Mouse (Mus musculus) mouse embryonic stem cell (cell line): ENCODE data around the gene Wdr24.

Experiments
- in situ Hi-C, 2 experiments: fragments of 300-500 bp; cut with MboI; formaldehyde crosslinking; loops; 1 replicate in 1 of 2; 3 replicates in 1 of 2; pipeline ENCODE4 v1.14.3; 2019 to 2020; ENCODE audit warnings: low sequenced_read_pairs in 2 of 2, low pct_unique_long_range_greater_than_20kb in 1 of 2, mixed read lengths in 1 of 2; ENCODE audit not compliant: unreplicated experiment in 1 of 2

Wdr24 gene

DNA sequence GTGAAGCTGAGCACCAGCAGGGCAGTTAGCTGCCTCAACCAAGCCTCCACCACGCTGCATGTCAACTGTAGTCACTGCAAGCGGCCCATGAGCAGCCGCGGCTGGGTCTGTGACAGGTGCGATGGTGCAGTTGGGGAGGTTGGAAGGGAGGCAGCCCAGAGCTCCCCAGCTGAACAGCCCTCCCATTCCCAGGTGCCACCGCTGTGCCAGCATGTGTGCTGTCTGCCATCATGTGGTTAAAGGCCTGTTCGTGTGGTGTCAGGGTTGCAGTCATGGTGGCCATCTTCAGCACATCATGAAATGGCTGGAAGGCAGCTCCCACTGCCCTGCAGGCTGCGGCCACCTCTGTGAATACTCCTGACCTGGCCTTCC lies 4.8 kb downstream of the Wdr24 start:
- in situ Hi-C loops: no loop called here

GRCm38 (mm10) chr17:25828712-25829557 lies 5.5 kb downstream of the Wdr24 start, which contains the start of gene Jmjd8:
Jmjd8 (plus strand) TSS chr17:25828867.
- in situ Hi-C loops: no loop called here

GRCm38 (mm10) chr17:25829558-25830017 lies 6.2 kb downstream of the Wdr24 start:
- in situ Hi-C loops: no loop called here

DNA sequence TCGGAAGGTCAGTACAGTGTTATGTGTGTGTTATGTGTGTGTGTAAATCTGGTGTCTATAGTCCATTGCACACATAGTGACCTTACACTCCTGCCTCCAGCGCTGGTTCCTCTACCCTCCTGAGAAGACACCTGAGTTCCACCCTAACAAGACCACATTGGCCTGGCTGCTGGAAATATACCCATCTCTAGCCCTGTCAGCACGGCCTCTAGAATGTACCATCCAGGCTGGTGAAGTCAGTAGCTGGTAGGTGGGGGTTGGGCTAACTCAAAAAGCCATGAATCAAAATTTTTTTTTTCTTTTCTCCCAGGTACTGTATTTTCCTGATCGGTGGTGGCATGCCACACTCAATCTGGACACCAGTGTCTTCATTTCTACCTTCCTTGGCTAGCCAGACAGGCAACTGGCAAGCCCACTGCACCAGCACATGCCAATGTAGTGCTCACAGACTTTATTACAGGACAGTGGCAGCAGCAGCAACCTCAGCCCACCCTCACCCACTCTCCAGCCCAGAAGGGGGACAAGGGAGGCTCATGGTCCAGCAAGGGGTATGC lies 6.8 kb downstream of the Wdr24 start:
- in situ Hi-C loops: no loop called here

- in situ Hi-C loops: no loop called here
Measured at GRCm38 (mm10) chr17:25830806-25831431, 7.5 kb downstream of the Wdr24 start.

DNA sequence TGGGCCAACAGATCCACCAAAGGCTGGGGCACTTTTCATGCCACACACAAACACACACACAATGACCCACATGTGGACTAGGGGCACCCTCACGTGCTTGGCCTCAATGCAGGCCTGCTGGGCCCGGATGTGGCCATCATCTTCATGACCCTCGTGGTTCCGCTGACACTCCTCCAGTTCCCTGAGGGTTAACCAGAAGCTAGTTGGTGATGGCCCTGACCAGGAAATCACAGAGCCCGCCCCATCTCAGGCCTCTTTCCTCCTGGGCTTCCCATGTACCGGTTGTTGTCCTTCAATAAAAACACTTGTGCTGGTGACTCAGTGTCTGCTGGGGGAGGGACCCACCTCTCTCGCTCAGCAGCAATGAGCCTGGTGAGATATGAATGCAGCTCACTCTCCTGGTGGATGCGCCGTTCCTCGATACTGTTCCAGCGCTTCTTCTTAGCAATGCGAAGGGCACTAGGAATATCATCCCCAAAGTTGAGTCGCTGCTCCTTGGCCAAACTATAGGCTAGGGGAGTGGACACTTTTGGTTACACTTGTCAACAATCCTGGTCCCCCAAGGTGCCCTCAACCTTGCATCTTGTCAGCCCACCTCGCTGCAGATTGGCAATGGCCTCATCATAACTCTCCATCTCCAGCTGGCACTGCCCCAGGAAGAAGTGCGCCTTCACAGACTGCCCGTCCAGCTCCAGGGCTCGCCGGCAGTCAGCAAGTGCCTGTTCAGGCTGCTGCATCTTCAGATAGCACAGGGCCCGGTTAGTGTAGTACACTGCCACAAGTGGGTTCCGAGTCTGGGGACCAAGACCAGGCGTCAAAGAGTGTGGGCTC lies 8.2 kb downstream of the Wdr24 start:
- in situ Hi-C loops: no loop called here

GRCm38 (mm10) chr17:25832436-25833290 lies 9.2 kb downstream of the Wdr24 start:
- in situ Hi-C loops: no loop called here

- in situ Hi-C loops: no loop called here
Measured at GRCm38 (mm10) chr17:25833291-25833663, 9.8 kb downstream of the Wdr24 start, which contains the start of gene Stub1. Stub1 (minus strand) TSS chr17:25833404.

- in situ Hi-C loops: no loop called here
Measured at GRCm38 (mm10) chr17:25833961-25834594, 10.7 kb downstream of the Wdr24 start.

GRCm38 (mm10) chr17:25834595-25835222 lies 11.3 kb downstream of the Wdr24 start:
- in situ Hi-C loops: no loop called here

DNA sequence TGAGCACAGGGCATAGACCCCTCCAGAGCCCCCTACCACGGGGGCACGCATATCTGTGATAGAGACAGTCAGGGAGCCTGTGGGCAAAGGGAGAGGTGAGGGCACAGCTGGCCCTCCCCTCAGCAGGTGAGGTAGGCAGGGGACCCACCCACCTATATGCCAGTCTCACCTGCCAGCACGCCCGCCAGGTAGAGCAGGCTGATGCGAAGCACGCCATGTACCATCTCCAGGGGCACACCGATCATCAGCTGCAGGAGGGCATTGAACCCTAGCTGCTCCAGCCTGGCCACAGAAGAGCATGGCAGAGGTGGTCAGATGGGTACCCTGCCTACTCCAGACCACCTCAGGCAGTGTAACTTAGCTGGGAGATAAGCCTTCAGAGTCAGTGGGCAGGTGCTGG lies 11.9 kb downstream of the Wdr24 start:
- in situ Hi-C loops: no loop called here

DNA sequence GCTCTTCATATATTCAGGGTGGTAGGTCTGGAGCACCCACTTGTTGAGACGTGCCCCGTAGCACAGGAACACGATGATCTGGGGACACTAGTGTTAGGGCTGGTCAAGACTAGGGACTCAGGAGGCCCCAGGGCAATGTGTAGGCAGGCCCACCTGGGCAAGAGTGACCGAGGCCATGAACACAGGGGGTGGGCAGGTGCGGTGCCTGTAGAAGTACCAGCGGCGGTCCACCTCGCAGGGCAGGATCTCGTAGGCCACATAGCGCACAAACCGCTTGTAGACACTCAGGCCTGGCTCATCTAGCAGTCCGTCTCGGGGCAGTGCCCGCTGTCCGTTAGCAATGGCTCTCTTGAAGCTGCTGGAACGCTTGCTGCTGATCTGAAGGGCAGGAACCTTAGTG lies 12.4 kb downstream of the Wdr24 start:
- in situ Hi-C loops: no loop called here

GRCm38 (mm10) chr17:25836397-25837075 lies 13.1 kb downstream of the Wdr24 start:
- in situ Hi-C loops: no loop called here

- in situ Hi-C loops: no loop called here
Measured at GRCm38 (mm10) chr17:25837076-25837410, 13.6 kb downstream of the Wdr24 start, which contains the start of gene Rhbdl1. Rhbdl1 (minus strand) TSS chr17:25837295.

DNA sequence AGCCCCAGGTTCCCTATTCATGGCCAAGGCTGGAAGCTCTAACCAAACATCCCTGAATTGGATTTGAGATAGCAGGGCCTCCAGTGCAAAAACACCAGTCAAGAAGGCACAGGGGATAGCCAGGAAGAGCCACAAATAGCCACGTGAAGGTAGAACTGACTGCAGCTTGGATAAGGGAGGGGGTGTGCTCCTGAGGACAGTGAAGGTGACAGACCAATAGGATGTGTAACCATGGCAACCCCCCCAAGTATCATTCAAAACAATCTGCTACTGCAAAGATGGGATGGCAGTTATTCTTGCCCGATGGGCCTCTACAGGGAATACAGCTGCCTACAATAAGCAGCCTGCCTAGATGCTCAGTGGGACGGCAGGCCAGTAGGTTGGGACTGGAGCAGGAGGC lies 14.1 kb downstream of the Wdr24 start:
- in situ Hi-C loops: no loop called here

DNA sequence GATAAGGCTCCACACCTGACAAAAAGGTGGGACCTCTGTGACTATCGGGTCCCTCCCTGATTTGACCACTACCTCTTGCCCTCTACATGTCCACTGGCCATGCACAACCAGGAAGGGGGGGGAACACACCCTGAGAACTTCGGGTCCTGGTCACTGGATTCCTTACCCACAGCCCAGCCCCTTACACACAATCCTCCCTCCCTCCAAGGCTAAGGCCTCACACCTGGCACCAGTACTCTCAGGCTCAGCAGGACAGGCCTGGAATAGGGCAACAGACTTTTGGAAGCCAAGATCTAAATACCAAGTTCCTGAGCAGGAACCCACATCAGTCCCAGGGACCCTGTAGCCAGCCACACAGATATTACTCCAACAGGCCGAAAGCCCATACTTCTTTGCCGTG lies 15.5 kb downstream of the Wdr24 start:
- in situ Hi-C loops: no loop called here
